Mouse (Mus musculus): ENCODE results near the gene Mfrp.
"Not testable (repeated sequence)": the region's sequence is repeated elsewhere in the genome, so short reads cannot be mapped to it uniquely, and the experiment has no call there.

The Mfrp gene

GRCm38 (mm10) chr9:44106182-44106581 lies 4.7 kb downstream of the Mfrp start:
- no peak for DNase-seq (ENCODE audit: low spot score)

GRCm38 (mm10) chr9:44106596-44106995 lies 5.1 kb downstream of the Mfrp start:
- no peak for DNase-seq (ENCODE audit: low spot score)

GRCm38 (mm10) chr9:44107110-44107509 lies 5.6 kb downstream of the Mfrp start, which contains the start of gene C1qtnf5:
Gene C1qtnf5, plus strand, starts transcription at chr9:44107245.
- DNase-seq (ENCODE audit: low spot score): no peak

- no peak for DNase-seq (ENCODE audit: low spot score)
Observed at GRCm38 (mm10) chr9:44107557-44108179, 6.1 kb downstream of the Mfrp start.

GRCm38 (mm10) chr9:44108269-44109055 lies 6.9 kb downstream of the Mfrp start:
- DNase-seq (ENCODE audit: low spot score): no peak

- peak; percentile 69 for DNase-seq (ENCODE audit: low spot score)
Observed at GRCm38 (mm10) chr9:44109360-44110095, 8.0 kb downstream of the Mfrp start.

GRCm38 (mm10) chr9:44111909-44112308 lies 10.4 kb downstream of the Mfrp start:
- DNase-seq (ENCODE audit: low spot score): not testable (repeated sequence)

GRCm38 (mm10) chr9:44113105-44113789 lies 11.7 kb downstream of the Mfrp start, which contains the start of the genes Gm49380 and Rnf26:
Gene Gm49380, minus strand, starts transcription at chr9:44113500.
Gene Rnf26, minus strand, starts transcription at chr9:44113517.
- peak; percentile 96 for DNase-seq (ENCODE audit: low spot score)

GRCm38 (mm10) chr9:44114453-44114852 lies 12.9 kb downstream of the Mfrp start:
- DNase-seq (ENCODE audit: low spot score): no peak

GRCm38 (mm10) chr9:44115599-44115998 lies 14.1 kb downstream of the Mfrp start:
- DNase-seq (ENCODE audit: low spot score): no peak

GRCm38 (mm10) chr9:44116182-44116581 lies 14.7 kb downstream of the Mfrp start:
- no peak for DNase-seq (ENCODE audit: low spot score)

GRCm38 (mm10) chr9:44119011-44119410 lies 17.5 kb downstream of the Mfrp start:
- peak; percentile 40 for DNase-seq (ENCODE audit: low spot score)

- DNase-seq (ENCODE audit: low spot score): no peak
Observed at GRCm38 (mm10) chr9:44119948-44120465, 18.5 kb downstream of the Mfrp start.

GRCm38 (mm10) chr9:44124317-44124716 lies 22.8 kb downstream of the Mfrp start:
- no peak for DNase-seq (ENCODE audit: low spot score)

- DNase-seq (ENCODE audit: low spot score): no peak
Observed at GRCm38 (mm10) chr9:44125026-44125425, 23.5 kb downstream of the Mfrp start.

GRCm38 (mm10) chr9:44125546-44126428 lies 24.3 kb downstream of the Mfrp start:
- DNase-seq (ENCODE audit: low spot score): peak; percentile 80

- no peak for DNase-seq (ENCODE audit: low spot score)
Observed at GRCm38 (mm10) chr9:44126746-44127145, 25.2 kb downstream of the Mfrp start.

GRCm38 (mm10) chr9:44127351-44127801 lies 25.8 kb downstream of the Mfrp start:
- no peak for DNase-seq (ENCODE audit: low spot score)

- DNase-seq (ENCODE audit: low spot score): no peak
Observed at GRCm38 (mm10) chr9:44129633-44130032, 28.1 kb downstream of the Mfrp start.

- peak; percentile 85 for DNase-seq (ENCODE audit: low spot score)
Observed at GRCm38 (mm10) chr9:44130034-44130433, 28.5 kb downstream of the Mfrp start.
